Mouse (Mus musculus) ES-E14 (cell line): ENCODE results near the gene Gstt3.

Experiments used
- CHD2 ChIP-seq: IDR thresholded peaks from 2 replicates; pipeline ENCODE4 v1.6.1; 2014; ENCODE audit warnings: mild to moderate bottlenecking, low read depth, low read length, inconsistent platforms
- HCFC1 ChIP-seq: IDR thresholded peaks from 2 replicates; pipeline ENCODE4 v1.6.1; 2012; ENCODE audit warnings: low read length, inconsistent platforms, borderline replicate concordance; ENCODE audit not compliant: insufficient read depth
- ZC3H11A ChIP-seq: IDR thresholded peaks from 2 replicates; pipeline ENCODE4 v1.6.1; 2012; ENCODE audit warnings: low read depth, mild to moderate bottlenecking, inconsistent platforms, low read length, borderline replicate concordance
- ZNF384 ChIP-seq: IDR thresholded peaks from 2 replicates; pipeline ENCODE4 v1.6.1; 2012; ENCODE audit warnings: low read depth, low read length, inconsistent platforms

DNA sequence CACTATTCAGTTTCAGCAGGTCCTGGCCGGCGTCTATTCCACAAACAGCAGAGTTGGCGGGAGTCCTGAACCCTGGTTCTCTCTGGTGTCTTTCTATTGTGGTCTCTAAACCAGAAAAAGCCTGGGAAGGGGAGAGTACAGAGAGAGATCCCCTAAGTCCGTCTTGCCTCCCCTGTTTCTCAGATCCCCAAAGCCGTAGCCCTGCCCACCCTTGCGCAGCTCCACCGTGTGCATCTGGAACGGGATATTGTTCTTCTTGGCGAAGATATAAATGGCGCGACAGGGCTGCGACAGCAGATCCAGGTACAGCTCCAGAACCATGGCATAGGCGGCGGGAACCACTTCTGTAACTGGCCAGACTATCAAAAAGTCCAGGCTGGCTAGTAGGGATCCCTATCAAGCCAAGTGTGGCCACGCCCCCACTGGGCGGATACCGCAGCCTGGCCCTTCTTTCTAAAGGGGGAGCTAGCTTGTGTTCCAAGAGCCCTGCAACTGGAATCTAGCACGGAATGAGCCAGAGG lies 17.0 kb upstream of the Gstt3 start, which contains the start of gene Gstt1:
- TF ChIP-seq CHD2 (no peak), HCFC1 (no peak), ZC3H11A (no peak), ZNF384 (no peak)
